Mouse (Mus musculus) liver, embryonic 15.5 days (tissue): ENCODE data around the gene Gpr137. TPM values are rescaled to one million over a fixed set of nuclear protein-coding genes. Genes with fewer than 3 reads are reported as not detected.
A peak's percentile ranks its signal among the peaks of the same experiment; 100 is the strongest.

Experiments
- ATAC-seq: fragments of 200-750 bp; cut with Nextera tagmentation; 2 replicates; pipeline ENCODE4 v1.8.0; 2017; ENCODE audit warnings: moderate number of reproducible peaks, mild to moderate bottlenecking, moderate library complexity; ENCODE audit not compliant: insufficient read depth
- H3K27ac ChIP-seq: fragments of 300-500 bp; sonication (generic); replicated peaks from 2 replicates; pipeline ENCODE4 v1.5.1; 2015; ENCODE audit warnings: mild to moderate bottlenecking, inconsistent platforms
- H3K27me3 ChIP-seq: fragments of 300-500 bp; sonication (generic); 2 replicates; pipeline ENCODE4 v1.6.1; 2015; ENCODE audit warnings: mild to moderate bottlenecking, inconsistent platforms
- H3K36me3 ChIP-seq: fragments of 300-500 bp; sonication (generic); replicated peaks from 2 replicates; pipeline ENCODE4 v1.6.1; 2015; ENCODE audit warnings: moderate library complexity, mild to moderate bottlenecking, inconsistent platforms
- H3K4me1 ChIP-seq: fragments of 300-500 bp; sonication (generic); replicated peaks from 2 replicates; pipeline ENCODE4 v1.6.1; 2015; ENCODE audit warnings: inconsistent platforms
- H3K4me2 ChIP-seq: fragments of 300-500 bp; sonication (generic); 2 replicates; pipeline ENCODE4 v1.6.1; 2015; ENCODE audit warnings: moderate library complexity, mild to moderate bottlenecking, inconsistent platforms
- H3K4me3 ChIP-seq: fragments of 300-500 bp; sonication (generic); replicated peaks from 2 replicates; pipeline ENCODE4 v1.5.1; 2015; ENCODE audit warnings: mild to moderate bottlenecking, inconsistent platforms
- H3K9ac ChIP-seq: fragments of 300-500 bp; sonication (generic); 2 replicates; pipeline ENCODE4 v1.6.1; 2015; ENCODE audit warnings: moderate library complexity, mild to moderate bottlenecking, inconsistent platforms
- H3K9me3 ChIP-seq: fragments of 300-500 bp; sonication (generic); replicated peaks from 2 replicates; pipeline ENCODE4 v1.6.1; 2016; ENCODE audit warnings: inconsistent platforms
- WGBS: fragments of 180-500 bp; shearing (Covaris S2); methylation state at CpG from one replicate; pipeline ENCODE4 v1.1.7; 2015; ENCODE audit warnings: mixed read lengths; ENCODE audit not compliant: insufficient replicate concordance; 5-methylcytosine and 5-hydroxymethylcytosine counted together
- polyA plus RNA-seq: library from polyadenylated mRNA; unstranded; fragments of >200 nt; fragmentation: Nextera tagmentation; extraction: Ambion mirVana; gene quantifications from 2 replicates; pipeline ENCODE4 v1.2.1, GENCODE M21; 2015

Gpr137 gene
- polyA plus RNA-seq, 1 experiment from 2014 or later, result 7.4 TPM

GRCm38 (mm10) chr19:6980381-6981093 is 38.3 kb upstream of the Gpr137 start, which contains the start of gene Fkbp2:
Fkbp2 (minus strand) TSS chr19:6980501.
- ATAC-seq, result peak; percentile 83
- peaks cover 66% of the 10 kb centered on the region for H3K4me1 ChIP-seq
- H3K9ac ChIP-seq, result peak within 1 kb of the TSS; percentile 78
- H3K9me3 ChIP-seq, result no peaks in the 10 kb centered on the region
- H3K27ac ChIP-seq, result peak within 1 kb of the TSS; percentile 91
- H3K4me3 ChIP-seq, result peak within 1 kb of the TSS; percentile 77
- H3K36me3 ChIP-seq, result peaks cover 50% of the 10 kb centered on the region
- no peaks in the 10 kb centered on the region for H3K27me3 ChIP-seq
- under 1% methylated on average over 38 of the region's 38 CpGs for WGBS
- peak within 1 kb of the TSS; percentile 98 for H3K4me2 ChIP-seq

DNA sequence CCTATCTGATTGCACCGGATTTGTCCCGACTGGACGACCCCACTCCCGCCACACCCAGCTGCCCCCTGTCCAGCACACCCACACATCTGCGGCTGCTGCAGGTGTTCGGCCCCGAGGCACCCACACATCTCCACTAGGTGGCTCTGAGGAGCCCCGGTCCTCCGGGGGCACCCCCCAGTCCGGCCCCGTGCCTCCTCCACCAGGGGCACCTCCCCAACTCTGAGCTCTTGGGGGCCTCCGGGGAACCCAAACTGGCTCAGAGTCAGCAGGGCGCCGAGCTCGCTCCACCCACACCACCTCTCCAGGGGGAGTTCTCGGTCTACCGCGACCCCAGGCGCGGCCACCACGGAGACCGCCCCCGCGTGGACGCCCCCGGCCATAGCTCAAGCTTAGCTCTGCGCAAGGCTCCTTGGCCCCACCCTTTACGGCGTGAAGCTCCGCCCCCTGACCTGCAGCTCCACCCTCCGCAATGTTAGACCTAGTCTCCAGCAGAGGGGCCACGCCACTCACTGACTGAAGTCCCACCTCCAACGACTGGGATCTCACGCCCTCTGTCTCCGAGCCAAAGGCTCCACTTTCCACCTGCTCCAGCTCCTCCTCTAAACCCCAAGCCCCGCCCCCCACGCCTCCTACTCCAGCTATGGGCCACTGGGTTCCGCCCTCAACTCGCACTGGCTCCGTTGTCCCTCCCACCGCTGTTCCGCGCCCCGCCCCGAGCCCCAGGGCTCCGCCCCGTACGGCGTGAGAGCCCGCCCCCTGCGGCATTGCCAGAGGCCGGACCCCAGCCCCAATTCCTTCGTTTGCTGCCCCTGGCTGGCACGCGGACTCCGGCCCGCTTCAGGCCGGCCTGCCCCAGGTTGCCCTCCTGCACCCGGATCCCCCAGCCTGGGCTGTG is 37.5 kb upstream of the Gpr137 start:
- WGBS, result 1% methylated on average over 59 of the region's 59 CpGs

DNA sequence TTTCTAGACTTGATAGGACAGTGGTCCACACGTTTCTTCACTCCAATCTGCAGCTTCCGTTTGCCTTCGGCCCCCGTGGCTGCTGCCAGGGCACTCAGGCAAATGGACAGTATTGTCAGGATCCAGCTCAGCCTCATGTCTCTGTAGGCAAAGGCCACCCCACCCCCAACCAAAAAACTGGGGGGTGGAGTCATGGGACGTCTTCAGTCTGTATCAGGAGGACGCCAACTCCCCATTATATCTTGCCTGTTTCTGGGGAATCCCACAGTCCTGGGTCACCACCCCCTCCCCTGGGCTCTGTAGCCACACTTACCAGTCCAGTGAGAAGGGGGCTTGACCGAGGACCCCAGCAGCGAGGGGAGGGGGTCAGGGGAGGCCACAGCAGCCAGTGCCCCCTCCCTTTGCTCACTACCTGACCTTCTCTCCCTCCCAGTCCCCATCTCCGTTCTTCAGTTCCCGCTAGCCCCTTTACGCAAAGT is 36.8 kb upstream of the Gpr137 start:
- peaks cover 38% of the 10 kb centered on the region for H3K36me3 ChIP-seq
- H3K9ac ChIP-seq, result peak overlapping the region; percentile 71
- peaks cover 72% of the 10 kb centered on the region for H3K4me1 ChIP-seq
- H3K4me2 ChIP-seq, result peak overlapping the region; percentile 98
- 7% methylated on average over 11 of the region's 11 CpGs for WGBS
- H3K27me3 ChIP-seq, result no peaks in the 10 kb centered on the region
- H3K9me3 ChIP-seq, result no peaks in the 10 kb centered on the region
- peak overlapping the region; percentile 91 for H3K27ac ChIP-seq
- ATAC-seq, result no peak
- peak overlapping the region; percentile 77 for H3K4me3 ChIP-seq

More for the DNA sequence above, 37.5 kb upstream of the Gpr137 start:
- ATAC-seq, result peak; percentile 84
- peaks cover 42% of the 10 kb centered on the region for H3K36me3 ChIP-seq
- peak overlapping the region; percentile 98 for H3K4me2 ChIP-seq
- H3K4me1 ChIP-seq, result peaks cover 65% of the 10 kb centered on the region
- H3K9me3 ChIP-seq, result no peaks in the 10 kb centered on the region
- H3K9ac ChIP-seq, result peak overlapping the region; percentile 78
- H3K27ac ChIP-seq, result peak overlapping the region; percentile 91
- no peaks in the 10 kb centered on the region for H3K27me3 ChIP-seq
- peak overlapping the region; percentile 77 for H3K4me3 ChIP-seq

GRCm38 (mm10) chr19:6978639-6978974 is 36.3 kb upstream of the Gpr137 start:
- Histone ChIP-seq H3K9me3 (no peaks in the 10 kb centered on the region), H3K4me2 (peak overlapping the region; percentile 98), H3K27me3 (no peaks in the 10 kb centered on the region), H3K9ac (peak overlapping the region; percentile 71), H3K4me1 (peaks cover 76% of the 10 kb centered on the region), H3K4me3 (peak overlapping the region; percentile 77), H3K36me3 (peaks cover 33% of the 10 kb centered on the region), H3K27ac (peak overlapping the region; percentile 91)
- ATAC-seq, result no peak
- 32% methylated on average over 3 of the region's 3 CpGs for WGBS

- 74% methylated on average over 13 of the region's 13 CpGs for WGBS
- Histone ChIP-seq H3K36me3 (peaks cover 29% of the 10 kb centered on the region), H3K27me3 (no peaks in the 10 kb centered on the region), H3K4me3 (peak overlapping the region; percentile 77), H3K9me3 (no peaks in the 10 kb centered on the region), H3K4me1 (peaks cover 77% of the 10 kb centered on the region), H3K9ac (peak overlapping the region; percentile 20; the same call in 1 of the 2 replicates), H3K4me2 (peak overlapping the region; percentile 98), H3K27ac (peak overlapping the region; percentile 91)
- ATAC-seq, result no peak
These were observed 35.7 kb upstream of the Gpr137 start for GRCm38 (mm10) chr19:6977759-6978638.

DNA sequence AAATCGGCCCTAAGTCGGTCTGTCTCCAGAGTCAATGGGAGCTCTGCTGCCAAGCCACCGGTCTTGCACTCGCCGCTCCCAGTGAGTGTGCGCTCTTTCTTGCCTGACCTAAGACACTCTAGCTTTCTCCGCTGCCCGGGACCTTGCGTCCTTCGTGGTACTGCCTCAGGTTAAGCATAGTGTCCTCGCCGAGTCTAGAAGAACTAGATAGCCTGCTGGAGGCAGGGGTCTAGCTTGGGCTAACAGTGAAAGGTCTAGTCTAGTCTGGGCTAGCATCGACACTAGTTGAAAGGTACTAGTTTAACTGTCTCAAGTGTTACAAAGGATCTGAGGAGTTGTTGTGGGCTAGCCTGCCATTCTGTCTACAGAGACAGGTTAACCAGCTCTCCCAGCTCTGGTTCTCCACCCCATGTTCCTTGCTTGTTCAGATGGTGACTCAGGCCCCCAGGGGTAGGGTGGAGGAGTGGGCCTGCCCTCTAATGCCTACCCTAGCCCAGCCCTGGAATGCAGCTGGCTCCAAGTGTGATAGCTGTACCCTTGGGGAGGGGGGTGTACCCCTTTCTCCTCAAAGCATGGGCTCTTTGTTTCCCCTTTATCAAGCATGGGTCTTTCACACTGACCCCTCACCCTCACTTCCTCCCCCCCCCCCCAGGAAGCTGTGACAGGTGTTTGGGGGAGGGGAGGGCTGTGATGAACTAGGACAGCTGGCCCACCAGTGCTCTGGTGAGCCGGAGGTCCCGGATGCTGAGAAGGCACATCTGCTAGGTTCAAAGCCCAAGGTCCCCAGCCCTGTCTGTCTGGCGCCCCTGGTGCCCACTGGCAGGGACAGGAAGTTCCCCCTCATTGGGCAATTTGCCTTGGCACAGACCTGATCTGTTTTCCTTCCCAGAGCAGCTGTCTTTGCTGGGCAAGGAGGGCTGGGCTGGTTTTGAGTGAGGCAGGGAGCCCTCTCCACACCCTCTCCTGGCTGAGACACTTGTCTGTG is 33.5 kb upstream of the Gpr137 start, which contains the start of gene Plcb3:
Gene Plcb3, minus strand, starts transcription at position 934 of the 985 bp plus-strand sequence.
- Histone ChIP-seq H3K27me3 (no peaks in the 10 kb centered on the region), H3K4me1 (peaks cover 79% of the 10 kb centered on the region), H3K4me2 (peak within 1 kb of the TSS; percentile 90), H3K4me3 (peak within 1 kb of the TSS; percentile 69), H3K9me3 (no peaks in the 10 kb centered on the region), H3K27ac (peak within 1 kb of the TSS; percentile 76), H3K9ac (peak within 1 kb of the TSS; percentile 56), H3K36me3 (peaks cover 19% of the 10 kb centered on the region)
- WGBS, result under 1% methylated on average over 16 of the region's 16 CpGs
- no peak for ATAC-seq

DNA sequence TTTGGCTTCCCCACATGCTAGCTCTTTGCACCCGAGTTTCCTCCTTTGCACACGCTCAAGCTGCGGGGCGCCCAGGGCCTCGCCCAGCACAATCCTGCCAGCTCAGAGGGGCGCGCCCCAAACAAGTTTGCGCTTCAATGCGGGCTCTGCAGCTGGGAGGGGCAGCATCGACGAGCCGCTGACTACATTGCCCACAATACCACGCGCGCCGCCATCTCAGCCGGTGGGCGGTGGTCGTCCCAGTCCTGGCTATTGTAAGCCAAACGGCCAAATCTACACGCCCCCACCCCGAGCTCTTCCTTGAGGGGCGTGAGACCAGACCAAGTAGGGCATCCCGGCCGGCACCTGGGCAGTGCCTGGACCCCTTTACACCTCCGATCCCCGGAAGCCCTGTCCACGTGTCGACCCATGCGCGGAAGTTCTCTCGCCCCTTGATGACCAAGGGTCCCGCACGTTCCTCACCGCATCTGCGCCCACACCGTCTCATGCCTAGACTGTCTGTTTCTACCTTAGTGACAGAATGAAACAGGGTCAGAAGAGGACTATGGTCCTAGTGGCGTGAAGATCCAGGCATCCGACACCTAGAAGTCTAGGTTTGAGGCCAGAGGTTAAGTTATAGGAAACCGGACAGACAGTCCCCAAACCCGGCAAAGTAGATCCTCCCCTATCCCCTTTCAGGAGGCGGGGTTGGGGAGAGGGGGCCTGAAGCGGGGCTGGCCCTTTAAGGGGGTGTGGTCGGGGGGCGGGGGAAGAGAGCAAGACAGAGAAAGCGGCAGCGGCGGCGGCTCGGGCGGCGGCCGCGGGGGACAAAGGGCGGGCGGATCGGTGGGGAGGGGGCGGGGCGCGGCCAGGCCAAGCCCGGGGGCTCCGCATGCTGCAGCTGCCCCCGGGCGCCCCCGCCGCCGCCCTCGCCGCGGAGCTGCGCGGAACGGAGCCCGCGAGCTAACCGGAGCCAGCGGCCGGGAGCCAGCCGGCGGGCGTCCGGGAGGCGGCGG is 32.2 kb upstream of the Gpr137 start, which contains the start of gene Ppp1r14b:
Gene Ppp1r14b, plus strand, starts transcription at position 758 of the 995 bp plus-strand sequence.
- Histone ChIP-seq H3K9ac (peak within 1 kb of the TSS; percentile 56), H3K27ac (peak within 1 kb of the TSS; percentile 76), H3K4me2 (peak within 1 kb of the TSS; percentile 90), H3K36me3 (peaks cover 19% of the 10 kb centered on the region), H3K9me3 (no peaks in the 10 kb centered on the region), H3K4me3 (peak within 1 kb of the TSS; percentile 69), H3K4me1 (peaks cover 88% of the 10 kb centered on the region), H3K27me3 (peaks cover 2% of the 10 kb centered on the region)
- ATAC-seq, result peak; percentile 60
- under 1% methylated on average over 79 of the region's 84 CpGs for WGBS

DNA sequence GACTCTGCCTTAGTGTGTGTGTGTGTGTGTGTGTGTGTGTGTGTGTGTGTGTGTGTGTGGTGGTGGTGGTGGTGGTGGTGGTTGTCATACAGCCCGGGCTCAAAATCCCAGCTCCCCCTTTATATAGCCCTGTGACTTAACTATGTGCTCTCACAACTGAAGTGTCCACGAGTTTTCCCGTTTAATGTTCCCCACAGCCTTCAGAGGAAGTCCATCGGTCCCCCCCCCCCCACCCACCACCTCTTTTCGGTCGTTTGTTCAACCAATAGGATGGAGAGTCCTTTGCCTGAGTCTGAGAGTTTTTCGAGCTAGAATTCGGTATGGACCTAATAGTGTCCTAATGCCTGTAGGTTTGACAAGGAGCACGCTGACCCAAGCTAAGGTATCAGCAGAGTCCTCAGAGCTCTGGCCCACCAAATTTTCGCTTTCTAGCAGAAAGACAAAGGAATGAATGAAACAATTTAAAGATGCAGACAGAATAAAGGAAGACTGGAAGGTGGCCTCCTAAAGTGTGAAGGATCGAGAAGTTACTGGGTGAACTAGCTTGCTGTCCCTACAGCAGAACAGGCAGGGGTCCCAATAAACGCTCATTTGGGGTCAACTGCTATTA is 31.4 kb upstream of the Gpr137 start:
- Histone ChIP-seq H3K27ac (peak overlapping the region; percentile 42), H3K9ac (peak overlapping the region; percentile 56; the same call in 1 of the 2 replicates), H3K9me3 (no peaks in the 10 kb centered on the region), H3K27me3 (peaks cover 11% of the 10 kb centered on the region), H3K4me2 (peak overlapping the region; percentile 90), H3K4me3 (peak overlapping the region; percentile 69), H3K4me1 (peaks cover 88% of the 10 kb centered on the region), H3K36me3 (peaks cover 19% of the 10 kb centered on the region)
- ATAC-seq, result no peak
- WGBS, result 24% methylated on average over 12 of the region's 12 CpGs
